Mouse (Mus musculus): ENCODE measurements at regions not wholly inside any gene's neighbourhood (a gene's known extent, or its start where the extent isn't known, plus 50 kb on each side); places are given as distances from the start of the nearest gene placed in this dataset.

DNA sequence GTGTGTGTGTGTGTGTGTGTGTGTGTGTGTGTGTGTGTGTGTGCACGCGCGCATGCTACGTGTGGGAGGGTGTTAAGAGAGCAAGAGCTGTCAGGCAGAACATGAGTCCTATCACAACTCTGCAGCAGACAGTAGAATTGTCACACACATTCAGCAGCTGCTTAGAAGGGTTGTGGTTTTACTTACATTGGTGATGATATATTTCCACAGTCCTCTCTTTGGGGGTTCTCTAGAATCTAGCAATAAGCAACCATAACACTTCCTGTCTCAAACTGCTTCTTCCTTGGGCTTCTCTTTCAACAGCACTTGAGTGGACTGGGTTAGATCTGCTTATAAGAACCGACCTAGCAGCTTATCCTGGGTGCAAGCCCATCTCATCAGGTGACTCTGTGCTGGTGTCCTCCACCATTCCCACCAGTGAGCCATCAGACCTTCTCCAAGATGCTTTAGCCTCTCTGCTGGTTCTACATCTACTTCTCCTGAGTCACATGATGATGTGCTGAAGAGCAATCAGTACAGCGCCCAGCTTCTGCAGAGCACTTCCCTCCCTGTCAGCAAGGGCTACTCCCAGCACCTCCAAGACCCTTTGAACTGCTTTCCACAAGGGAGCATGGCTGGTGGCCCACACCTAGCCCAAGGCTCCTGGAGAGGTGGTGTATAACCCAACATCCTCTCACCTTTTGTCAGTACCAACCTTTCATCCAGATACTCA is 222.6 kb downstream of the Wdr11 start:
- Histone ChIP-seq H3K36me3 (ENCODE audit: control insufficient read depth, insufficient read depth, low read length) (no peaks in the 10 kb centered on the region), H3K4me3 (ENCODE audit: low read length) (no peak overlapping the region), H3K27ac (ENCODE audit: low read depth, low read length) (no peak overlapping the region), H3K27me3 (ENCODE audit: control insufficient read depth, insufficient read depth, low read length) (no peaks in the 10 kb centered on the region), H3K9me3 (ENCODE audit: control insufficient read depth, low read length) (0 out of 2 replicates have a peak, but pooled peaks cover 3% of the 10 kb centered on the region), H3K4me2 (replicated peaks; ENCODE audit: low read depth, low read length) (no peak overlapping the region), H3K9ac (ENCODE audit: low read depth, low read length) (no peak overlapping the region), H3K4me1 (ENCODE audit: control insufficient read depth, insufficient read depth, low read length) (peaks cover 8% of the 10 kb centered on the region)
- WGBS: 58% methylated on average over 6 of the region's 6 CpGs
- no peak for ATAC-seq (ENCODE audit: low FRiP score, low TSS enrichment)

DNA sequence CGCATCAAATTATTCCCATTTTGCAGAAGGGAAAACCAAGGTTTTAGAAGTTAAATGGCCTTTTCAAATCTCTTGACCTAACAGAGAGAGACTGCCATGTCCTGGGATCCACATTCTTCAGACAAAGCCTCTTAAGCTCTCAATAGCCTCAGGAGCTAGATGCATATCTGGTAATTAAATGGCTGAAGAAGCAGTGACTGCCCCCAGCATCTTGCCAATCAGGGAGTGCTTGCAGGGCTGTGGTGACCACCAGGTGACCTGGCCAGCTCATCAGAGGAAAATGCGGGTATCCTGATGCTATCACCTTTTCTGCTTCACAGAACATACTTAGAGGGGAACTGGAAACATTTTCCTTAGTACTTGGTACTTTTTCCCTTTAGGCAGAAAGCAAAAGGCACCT is 227.2 kb downstream of the Wdr11 start:
- 0 out of 2 replicates have a peak, but pooled peaks cover 3% of the 10 kb centered on the region for H3K9me3 ChIP-seq (ENCODE audit: control insufficient read depth, low read length)
- H3K27ac ChIP-seq (ENCODE audit: low read depth, low read length): no peak overlapping the region
- H3K4me3 ChIP-seq (ENCODE audit: low read length): no peak overlapping the region
- no peaks in the 10 kb centered on the region for H3K4me1 ChIP-seq (ENCODE audit: control insufficient read depth, insufficient read depth, low read length)
- no peaks in the 10 kb centered on the region for H3K27me3 ChIP-seq (ENCODE audit: control insufficient read depth, insufficient read depth, low read length)
- H3K36me3 ChIP-seq (ENCODE audit: control insufficient read depth, insufficient read depth, low read length): no peaks in the 10 kb centered on the region
- 79% methylated on average over 2 of the region's 2 CpGs for WGBS
- H3K9ac ChIP-seq (ENCODE audit: low read depth, low read length): no peak overlapping the region
- ATAC-seq (ENCODE audit: low FRiP score, low TSS enrichment): peak; percentile 34; the same call in 1 of the 2 replicates
- no peak overlapping the region for H3K4me2 ChIP-seq (replicated peaks; ENCODE audit: low read depth, low read length)

DNA sequence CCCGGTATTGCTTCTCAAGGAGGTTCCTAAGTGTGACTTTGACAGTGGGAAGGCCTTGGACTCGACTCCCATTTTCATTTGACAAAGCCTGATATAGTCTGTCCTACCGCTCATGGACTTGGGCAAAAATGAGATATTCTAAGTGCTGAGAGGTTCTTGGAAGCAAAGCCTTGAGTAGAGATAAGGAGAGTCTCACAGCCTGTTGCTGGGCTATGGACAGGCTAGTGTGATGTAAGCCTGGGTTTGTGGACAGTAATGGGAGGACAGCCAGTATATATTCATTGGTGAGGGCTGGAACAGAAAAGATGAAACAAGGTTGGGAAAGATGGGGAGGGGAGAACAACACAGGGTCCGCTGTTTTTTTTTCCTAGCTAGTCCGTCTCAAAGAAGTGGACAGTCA is 228.0 kb downstream of the Wdr11 start:
- no peaks in the 10 kb centered on the region for H3K27me3 ChIP-seq (ENCODE audit: control insufficient read depth, insufficient read depth, low read length)
- ATAC-seq (ENCODE audit: low FRiP score, low TSS enrichment): no peak
- WGBS: 79% methylated on average over 5 of the region's 5 CpGs
- H3K4me3 ChIP-seq (ENCODE audit: low read length): no peak overlapping the region
- no peaks in the 10 kb centered on the region for H3K36me3 ChIP-seq (ENCODE audit: control insufficient read depth, insufficient read depth, low read length)
- H3K27ac ChIP-seq (ENCODE audit: low read depth, low read length): peak overlapping the region; percentile 47; the same call in 1 of the 2 replicates
- no peaks in the 10 kb centered on the region for H3K4me1 ChIP-seq (ENCODE audit: control insufficient read depth, insufficient read depth, low read length)
- no peak overlapping the region for H3K4me2 ChIP-seq (replicated peaks; ENCODE audit: low read depth, low read length)
- 0 out of 2 replicates have a peak, but pooled peaks cover 3% of the 10 kb centered on the region for H3K9me3 ChIP-seq (ENCODE audit: control insufficient read depth, low read length)
- H3K9ac ChIP-seq (ENCODE audit: low read depth, low read length): no peak overlapping the region

DNA sequence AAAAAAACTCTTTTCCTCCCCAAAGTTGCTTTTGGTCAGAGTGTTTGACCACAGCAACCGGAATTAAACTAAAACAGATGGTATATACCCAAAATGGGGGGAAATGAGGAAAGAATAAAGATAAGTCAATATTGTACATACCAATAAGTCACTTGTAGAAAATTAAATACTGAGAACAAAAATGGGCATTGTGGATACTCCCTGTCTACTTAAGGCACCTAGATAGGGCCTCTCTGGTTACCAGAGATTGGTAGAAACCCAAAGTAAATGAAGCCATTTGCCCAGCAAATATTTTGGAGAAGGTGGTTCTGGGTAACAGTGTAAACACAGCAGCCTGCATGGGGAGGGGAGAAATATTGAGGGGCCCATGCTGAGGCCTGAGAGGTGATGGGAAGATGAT is 237.3 kb downstream of the Wdr11 start:
- no peak for ATAC-seq (ENCODE audit: low FRiP score, low TSS enrichment)
- Histone ChIP-seq H3K9ac (ENCODE audit: low read depth, low read length) (no peak overlapping the region), H3K4me1 (ENCODE audit: control insufficient read depth, insufficient read depth, low read length) (peaks cover 9% of the 10 kb centered on the region; the same call in 1 of the 2 replicates), H3K27me3 (ENCODE audit: control insufficient read depth, insufficient read depth, low read length) (no peaks in the 10 kb centered on the region), H3K9me3 (ENCODE audit: control insufficient read depth, low read length) (no peaks in the 10 kb centered on the region), H3K27ac (ENCODE audit: low read depth, low read length) (no peak overlapping the region; the same call in 1 of the 2 replicates), H3K4me2 (replicated peaks; ENCODE audit: low read depth, low read length) (no peak overlapping the region), H3K4me3 (ENCODE audit: low read length) (no peak overlapping the region), H3K36me3 (ENCODE audit: control insufficient read depth, insufficient read depth, low read length) (no peaks in the 10 kb centered on the region)
- 86% methylated on average over 1 of the region's 1 CpGs for WGBS

DNA sequence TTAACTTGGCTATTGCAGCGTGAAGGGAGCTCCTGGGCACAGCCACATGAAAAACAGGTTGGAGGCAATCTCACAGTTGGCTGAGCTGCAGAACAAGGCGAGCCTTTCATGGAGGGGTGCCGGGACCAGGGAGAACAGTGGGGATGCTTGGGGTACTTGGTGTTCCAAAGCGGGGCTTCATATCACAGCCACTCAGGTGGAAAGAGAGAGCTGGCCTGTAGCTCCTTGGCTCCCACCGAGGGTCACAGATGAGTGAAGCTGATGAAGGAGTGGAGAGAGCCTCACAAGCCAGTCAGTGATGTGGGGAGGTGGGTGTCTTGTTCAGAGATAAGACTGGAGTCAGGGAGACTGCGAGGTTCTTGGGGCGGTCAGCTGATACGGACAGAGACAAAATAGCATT is 241.2 kb downstream of the Wdr11 start:
- Histone ChIP-seq H3K27me3 (ENCODE audit: control insufficient read depth, insufficient read depth, low read length) (no peaks in the 10 kb centered on the region), H3K4me2 (replicated peaks; ENCODE audit: low read depth, low read length) (no peak overlapping the region), H3K9ac (ENCODE audit: low read depth, low read length) (no peak overlapping the region), H3K36me3 (ENCODE audit: control insufficient read depth, insufficient read depth, low read length) (no peaks in the 10 kb centered on the region), H3K4me3 (ENCODE audit: low read length) (no peak overlapping the region), H3K9me3 (ENCODE audit: control insufficient read depth, low read length) (no peaks in the 10 kb centered on the region), H3K27ac (ENCODE audit: low read depth, low read length) (peak overlapping the region; percentile 80; the same call in 1 of the 2 replicates), H3K4me1 (ENCODE audit: control insufficient read depth, insufficient read depth, low read length) (peaks cover 9% of the 10 kb centered on the region; the same call in 1 of the 2 replicates)
- WGBS: 50% methylated on average over 8 of the region's 8 CpGs
- peak; percentile 86 for ATAC-seq (ENCODE audit: low FRiP score, low TSS enrichment)

DNA sequence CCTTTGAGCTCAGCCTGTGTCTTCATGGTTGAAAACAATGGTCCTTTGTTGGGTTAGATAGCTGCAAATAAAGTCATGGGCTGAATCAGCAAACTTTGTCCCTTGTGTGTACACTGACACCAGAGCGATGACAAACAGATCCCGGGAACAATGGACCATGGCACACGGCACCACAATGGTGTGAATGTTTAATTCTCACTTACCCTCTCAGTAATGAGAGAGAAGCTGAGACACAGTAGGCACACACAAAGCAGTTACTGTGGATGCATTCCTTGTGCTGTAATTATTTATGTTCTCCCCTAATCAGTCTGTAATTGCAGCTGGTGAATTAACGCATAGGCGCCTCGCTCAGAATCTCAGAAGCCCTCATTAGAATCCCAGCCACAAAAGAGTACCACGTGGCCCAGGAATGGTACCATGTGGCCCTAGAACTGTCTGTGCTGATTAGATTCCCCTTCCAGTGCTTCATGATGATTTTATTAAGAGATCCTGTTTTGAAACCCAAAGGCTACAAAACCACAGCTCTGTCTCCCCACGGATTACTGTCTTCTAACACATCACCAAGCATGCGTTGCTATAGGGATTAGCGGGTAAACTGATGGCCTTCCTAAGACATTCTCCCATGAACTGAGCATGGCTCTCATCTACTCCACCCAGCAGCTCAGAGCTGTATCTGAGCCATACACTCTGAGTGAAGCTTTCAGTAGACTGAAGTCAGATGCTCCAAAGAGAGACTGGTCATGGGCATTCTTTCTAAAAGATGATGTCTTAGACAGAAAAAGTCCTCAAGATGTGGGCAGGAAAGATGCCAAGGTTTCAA is 250.8 kb downstream of the Wdr11 start:
- H3K27me3 ChIP-seq (ENCODE audit: control insufficient read depth, insufficient read depth, low read length): no peaks in the 10 kb centered on the region
- 80% methylated on average over 10 of the region's 10 CpGs for WGBS
- H3K4me1 ChIP-seq (ENCODE audit: control insufficient read depth, insufficient read depth, low read length): no peaks in the 10 kb centered on the region
- H3K4me2 ChIP-seq (replicated peaks; ENCODE audit: low read depth, low read length): no peak overlapping the region
- no peak overlapping the region for H3K4me3 ChIP-seq (ENCODE audit: low read length)
- ATAC-seq (ENCODE audit: low FRiP score, low TSS enrichment): no peak
- H3K36me3 ChIP-seq (ENCODE audit: control insufficient read depth, insufficient read depth, low read length): no peaks in the 10 kb centered on the region
- no peak overlapping the region for H3K9ac ChIP-seq (ENCODE audit: low read depth, low read length)
- H3K27ac ChIP-seq (ENCODE audit: low read depth, low read length): no peak overlapping the region
- no peaks in the 10 kb centered on the region for H3K9me3 ChIP-seq (ENCODE audit: control insufficient read depth, low read length)

DNA sequence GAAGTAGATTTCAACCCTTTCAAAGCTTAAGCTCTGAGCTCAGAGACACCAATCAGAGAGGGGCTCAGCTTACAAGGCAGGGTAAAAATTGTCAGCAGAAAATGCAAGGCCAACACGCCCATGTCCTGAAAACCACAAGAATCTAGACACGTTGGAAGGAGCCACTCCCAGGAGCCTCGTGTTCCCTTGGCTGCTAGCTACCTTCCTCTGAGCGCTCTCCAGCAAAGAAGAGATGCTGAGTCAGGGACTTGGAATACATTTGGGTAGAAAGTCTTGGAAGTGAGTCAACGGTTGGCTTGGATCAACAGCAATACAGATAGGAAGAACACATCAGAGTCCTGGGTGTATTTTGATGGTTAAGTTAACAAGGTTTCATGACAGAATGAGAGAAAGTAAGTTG is 255.5 kb downstream of the Wdr11 start:
- Histone ChIP-seq H3K9ac (ENCODE audit: low read depth, low read length) (no peak overlapping the region), H3K4me3 (ENCODE audit: low read length) (no peak overlapping the region), H3K36me3 (ENCODE audit: control insufficient read depth, insufficient read depth, low read length) (no peaks in the 10 kb centered on the region), H3K9me3 (ENCODE audit: control insufficient read depth, low read length) (no peaks in the 10 kb centered on the region), H3K27ac (ENCODE audit: low read depth, low read length) (no peak overlapping the region), H3K4me1 (ENCODE audit: control insufficient read depth, insufficient read depth, low read length) (no peaks in the 10 kb centered on the region), H3K27me3 (ENCODE audit: control insufficient read depth, insufficient read depth, low read length) (no peaks in the 10 kb centered on the region), H3K4me2 (replicated peaks; ENCODE audit: low read depth, low read length) (no peak overlapping the region)
- 74% methylated on average over 5 of the region's 5 CpGs for WGBS
- no peak for ATAC-seq (ENCODE audit: low FRiP score, low TSS enrichment)

DNA sequence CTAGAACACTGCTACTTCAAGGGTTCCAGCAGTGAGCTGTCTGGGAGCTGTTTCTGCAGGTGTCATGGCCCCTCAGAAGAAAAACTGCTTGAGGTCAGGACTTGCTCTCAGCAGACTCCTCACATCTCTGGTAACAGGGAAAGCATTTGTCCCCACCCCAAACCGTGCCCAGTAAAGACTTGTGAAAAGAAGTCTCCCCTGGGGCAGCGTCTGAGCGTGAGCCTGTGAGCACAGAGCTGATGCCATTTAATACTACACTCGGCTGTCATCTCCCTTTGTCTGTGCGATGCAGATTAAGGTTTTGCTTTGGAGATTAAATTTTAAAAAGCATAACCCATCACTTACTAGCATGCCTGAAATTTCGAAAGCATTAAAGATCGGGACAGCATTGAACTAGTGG is 261.9 kb downstream of the Wdr11 start:
- Histone ChIP-seq H3K27ac (ENCODE audit: low read depth, low read length) (no peak overlapping the region), H3K27me3 (ENCODE audit: control insufficient read depth, insufficient read depth, low read length) (no peaks in the 10 kb centered on the region), H3K9ac (ENCODE audit: low read depth, low read length) (no peak overlapping the region), H3K4me3 (ENCODE audit: low read length) (no peak overlapping the region), H3K36me3 (ENCODE audit: control insufficient read depth, insufficient read depth, low read length) (no peaks in the 10 kb centered on the region), H3K4me1 (ENCODE audit: control insufficient read depth, insufficient read depth, low read length) (no peaks in the 10 kb centered on the region), H3K4me2 (replicated peaks; ENCODE audit: low read depth, low read length) (no peak overlapping the region), H3K9me3 (ENCODE audit: control insufficient read depth, low read length) (no peaks in the 10 kb centered on the region)
- WGBS: 45% methylated on average over 7 of the region's 7 CpGs
- no peak for ATAC-seq (ENCODE audit: low FRiP score, low TSS enrichment)

DNA sequence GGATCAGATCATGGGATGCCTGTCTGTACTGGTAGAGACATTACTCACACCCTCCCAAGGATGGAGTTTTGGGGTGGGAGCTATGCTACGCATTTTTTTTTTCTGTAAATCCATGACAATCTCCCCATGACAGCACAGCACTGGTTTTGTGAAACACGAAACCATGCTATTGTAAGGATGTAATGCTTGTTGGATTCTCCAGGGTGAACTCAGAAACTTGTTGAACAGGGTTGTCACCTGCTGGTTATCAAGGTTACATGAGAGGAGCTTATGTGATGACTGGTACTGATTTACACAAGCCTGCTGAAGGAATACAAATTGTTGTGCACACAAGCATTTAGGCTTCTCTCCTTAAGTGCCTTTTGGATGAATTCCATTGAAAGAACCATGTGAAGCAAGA is 263.3 kb downstream of the Wdr11 start:
- no peak for ATAC-seq (ENCODE audit: low FRiP score, low TSS enrichment)
- no peaks in the 10 kb centered on the region for H3K36me3 ChIP-seq (ENCODE audit: control insufficient read depth, insufficient read depth, low read length)
- H3K4me1 ChIP-seq (ENCODE audit: control insufficient read depth, insufficient read depth, low read length): 0 out of 2 replicates have a peak, but pooled peaks cover 2% of the 10 kb centered on the region
- 74% methylated on average over 2 of the region's 2 CpGs for WGBS
- no peak overlapping the region for H3K4me2 ChIP-seq (replicated peaks; ENCODE audit: low read depth, low read length)
- no peaks in the 10 kb centered on the region for H3K9me3 ChIP-seq (ENCODE audit: control insufficient read depth, low read length)
- H3K27me3 ChIP-seq (ENCODE audit: control insufficient read depth, insufficient read depth, low read length): no peaks in the 10 kb centered on the region
- H3K4me3 ChIP-seq (ENCODE audit: low read length): no peak overlapping the region
- H3K9ac ChIP-seq (ENCODE audit: low read depth, low read length): no peak overlapping the region
- H3K27ac ChIP-seq (ENCODE audit: low read depth, low read length): no peak overlapping the region
